Mouse (Mus musculus) thymus, postnatal 14 days (tissue): Measurements from ENCODE around the gene Col24a1.

Experiments
- DNase-seq: peaks from one replicate; pipeline ENCODE4 v3.0.0; 2021

Gene Col24a1

GRCm38 (mm10) chr3:145575340-145575739, 283.1 kb downstream of the Col24a1 start:
- no peak for DNase-seq

DNA sequence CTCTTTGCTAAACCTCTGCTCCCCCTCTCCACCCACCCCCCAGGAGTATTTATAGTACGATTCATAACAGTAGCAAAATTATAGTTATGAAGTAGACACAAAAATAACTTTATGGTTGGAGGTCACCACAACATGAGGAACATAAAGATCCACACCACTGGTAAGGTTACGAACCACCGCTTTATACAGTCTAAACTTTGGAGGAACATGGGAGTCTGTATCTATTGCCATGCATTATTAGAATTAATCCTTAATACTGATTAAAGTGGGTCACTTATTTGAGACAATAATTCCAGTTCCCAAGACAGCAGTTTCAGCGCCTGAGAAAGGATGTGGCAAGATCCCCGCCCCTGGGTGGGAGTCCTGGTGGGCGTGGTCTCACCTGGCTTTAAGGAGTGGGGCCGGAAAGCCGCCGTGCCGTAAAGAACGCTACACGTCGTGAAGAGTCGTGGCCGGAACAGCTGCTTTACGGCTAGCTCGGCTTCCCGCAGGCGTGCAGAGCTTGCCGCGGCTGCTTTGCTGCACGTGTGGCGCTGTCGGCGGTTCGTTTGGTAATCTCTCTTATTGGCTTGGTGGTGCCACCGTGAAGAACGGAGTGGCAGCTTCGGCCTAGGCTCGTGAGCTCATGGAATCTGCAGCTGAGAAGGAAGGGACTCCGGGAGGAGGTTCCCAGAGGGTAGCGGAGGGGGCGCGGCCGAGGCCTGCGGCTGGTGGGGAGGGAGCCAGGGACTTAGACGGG, 283.6 kb downstream of the Col24a1 start, which contains the start of gene Znhit6:
Gene Znhit6 (plus strand): TSS at position 463 of the 739 bp plus-strand sequence.
- peak; percentile 95 for DNase-seq

DNA sequence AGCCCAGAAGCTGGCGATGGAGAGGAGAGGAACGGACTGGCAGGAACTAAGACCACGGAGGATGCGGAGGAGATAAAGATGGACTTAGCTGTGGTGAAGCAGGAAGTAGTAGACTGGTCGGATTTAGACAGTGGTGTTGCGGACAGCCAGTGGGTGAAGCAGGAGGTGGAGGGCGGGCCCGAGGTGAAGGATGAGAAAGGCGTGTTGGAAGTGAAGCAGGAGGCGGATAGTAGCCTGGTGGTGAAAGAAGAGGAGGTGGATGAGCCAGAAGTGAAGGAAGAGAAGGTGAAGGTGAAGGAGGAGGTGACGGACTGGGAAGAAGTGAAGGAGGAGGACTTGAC, 284.2 kb downstream of the Col24a1 start:
- no peak for DNase-seq

GRCm38 (mm10) chr3:145576876-145577275, 284.6 kb downstream of the Col24a1 start:
- peak; percentile 8 for DNase-seq

DNA sequence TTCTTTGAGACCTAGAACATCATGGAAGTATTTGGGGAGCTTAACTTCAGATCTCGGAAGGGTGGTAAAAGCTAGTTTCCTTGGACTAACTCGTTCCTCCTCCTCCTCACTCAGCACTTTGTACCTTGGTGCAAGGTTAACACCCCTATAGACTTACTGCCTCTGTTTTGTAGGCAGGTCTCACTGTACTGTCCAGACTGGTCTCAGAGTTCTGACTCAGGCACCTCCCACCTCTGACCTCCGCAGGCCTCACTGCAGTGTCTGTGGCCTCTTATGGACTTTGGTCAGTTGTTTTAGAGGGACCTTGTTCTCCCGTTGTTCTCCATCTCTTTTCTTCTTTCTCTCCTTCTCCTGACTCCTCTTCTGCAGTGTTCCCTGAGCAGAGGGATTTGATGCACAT, 290.8 kb downstream of the Col24a1 start:
- DNase-seq = no peak

DNA sequence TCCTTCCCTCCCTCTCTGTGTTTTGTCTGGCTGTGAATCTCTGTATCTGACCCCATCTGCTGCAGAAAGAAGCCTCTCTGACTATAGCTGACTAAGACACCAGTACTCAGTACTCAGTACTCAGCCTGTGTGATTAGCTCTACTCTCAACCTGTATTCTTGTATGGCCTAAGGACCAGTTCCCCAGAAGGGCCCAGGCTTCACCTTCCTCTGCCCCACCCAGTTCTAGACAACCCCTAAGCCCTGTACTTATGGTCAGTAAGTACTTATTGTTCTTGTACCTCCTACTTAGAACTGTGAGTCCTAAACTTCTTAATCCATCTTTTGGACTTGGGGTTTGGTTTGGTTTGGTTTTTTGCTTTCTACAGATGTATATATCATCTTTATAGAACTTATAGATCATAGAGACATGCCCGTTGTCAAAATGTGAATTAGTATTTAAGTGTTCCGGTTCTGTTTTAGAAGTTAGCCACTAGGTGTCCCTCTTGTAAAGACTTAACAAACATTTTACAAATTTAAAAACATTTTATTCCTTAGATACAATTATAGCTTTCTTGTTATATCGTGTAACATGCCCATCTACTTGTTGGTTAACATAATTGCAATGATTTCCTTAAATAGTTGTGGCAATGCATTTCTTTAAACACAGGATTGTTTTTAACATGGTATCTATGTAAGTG, 291.4 kb downstream of the Col24a1 start:
- no peak for DNase-seq

DNA sequence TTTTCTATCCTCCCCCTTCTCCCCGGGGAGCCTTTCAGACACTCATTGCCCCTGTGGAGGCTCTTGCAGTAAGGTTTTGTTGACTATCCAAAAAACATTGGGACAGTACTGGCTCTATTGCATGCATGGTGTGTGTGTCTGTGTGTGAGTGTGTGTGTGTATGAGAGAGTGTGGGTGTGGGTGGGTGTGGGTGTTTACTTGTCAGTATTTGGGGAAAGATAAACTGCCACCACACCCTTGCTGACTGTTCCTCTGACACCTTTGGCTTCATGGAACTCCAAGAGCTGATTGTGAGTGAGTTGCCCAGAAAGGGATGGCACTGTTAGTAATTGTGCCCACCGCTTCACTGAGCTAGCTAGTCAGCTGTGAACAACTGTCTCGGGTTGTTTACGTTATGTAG, 298.3 kb downstream of the Col24a1 start:
- no peak for DNase-seq

DNA sequence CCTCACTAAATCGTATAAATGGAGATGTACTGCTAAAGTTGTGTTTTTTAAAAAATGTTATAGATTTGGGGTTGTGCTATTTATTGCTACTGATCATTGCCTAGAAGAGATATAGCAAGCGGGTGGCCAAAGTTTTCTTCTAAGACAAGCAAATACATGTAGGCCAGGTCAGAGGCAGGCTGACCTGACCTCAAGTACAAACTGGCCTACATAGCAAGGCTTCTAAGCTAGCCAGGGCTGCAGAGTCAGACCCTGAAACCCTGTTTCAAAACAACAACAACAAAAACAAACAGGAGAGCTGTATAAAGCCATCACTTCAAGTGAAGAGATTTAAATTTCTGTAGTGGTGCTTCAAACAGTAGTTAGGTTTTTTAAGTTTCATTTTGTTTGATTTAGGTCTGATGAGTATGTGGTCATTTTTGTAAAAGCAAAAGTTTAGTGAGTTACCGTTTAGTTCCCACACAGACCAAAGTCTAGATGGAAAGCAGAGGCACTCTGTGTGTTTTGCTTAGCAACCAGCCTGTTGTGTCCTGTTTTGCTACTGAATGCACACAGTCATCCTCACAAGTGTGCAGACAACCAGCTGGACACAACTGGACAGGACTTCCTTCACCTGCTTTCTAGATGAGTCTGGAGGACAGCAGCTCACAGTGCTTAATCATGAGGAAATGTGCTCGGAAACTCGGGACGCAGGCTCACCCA, 299.7 kb downstream of the Col24a1 start:
- no peak for DNase-seq

DNA sequence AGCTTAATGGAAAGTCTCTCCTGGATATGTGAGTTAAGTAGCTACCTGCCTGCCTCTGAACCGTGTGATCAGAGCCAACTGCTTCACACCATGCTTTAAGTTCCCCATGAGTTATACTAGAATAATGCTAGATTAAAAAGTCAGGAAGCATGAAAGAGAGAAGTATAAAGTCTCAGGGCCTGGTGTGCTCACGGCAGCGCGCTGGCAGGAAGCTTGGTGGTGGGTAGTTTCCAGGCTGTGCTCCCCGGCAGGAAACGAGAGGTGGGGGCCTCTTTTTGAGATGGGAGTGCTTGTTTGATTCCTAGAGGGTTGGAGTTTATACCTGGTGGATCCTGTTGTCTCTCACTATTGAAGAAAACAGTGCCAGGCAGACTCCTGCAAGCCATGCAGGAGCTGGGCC, 303.1 kb downstream of the Col24a1 start:
- DNase-seq = no peak

- no peak for DNase-seq
These were observed 306.8 kb downstream of the Col24a1 start for GRCm38 (mm10) chr3:145599059-145599458.

DNA sequence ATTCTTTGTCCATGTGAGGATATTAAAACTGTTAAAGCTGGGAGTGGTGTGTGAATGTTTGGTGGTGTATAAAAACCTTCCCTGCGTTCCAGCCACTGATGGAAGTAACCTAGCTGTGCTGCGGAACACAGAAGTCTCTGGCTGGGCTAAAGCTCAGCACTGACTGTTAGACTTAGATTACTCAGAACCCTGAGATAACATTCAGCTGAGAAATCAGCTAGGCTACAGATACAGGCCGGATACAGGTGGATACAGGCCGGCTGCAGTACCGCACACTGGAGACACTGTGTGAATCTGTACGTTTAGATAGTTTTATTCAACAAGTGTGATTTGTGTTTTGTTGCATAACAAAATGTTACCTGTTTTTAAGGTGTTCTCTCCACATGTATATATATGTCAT, 308.5 kb downstream of the Col24a1 start:
- no peak for DNase-seq

- no peak for DNase-seq
These were observed 309.1 kb downstream of the Col24a1 start for GRCm38 (mm10) chr3:145601345-145601744.
